Mouse (Mus musculus) hindbrain, embryonic 14.5 days (tissue): ENCODE measurements around the gene Tln2. TPM values are rescaled to one million over a fixed set of nuclear protein-coding genes. Genes with fewer than 3 reads are reported as not detected.

Experiments
- ATAC-seq: fragments of 200-750 bp; cut with Nextera tagmentation; 2 replicates; pipeline ENCODE4 v1.8.0; 2017; ENCODE audit warnings: moderate number of reproducible peaks, mild to moderate bottlenecking, moderate TSS enrichment, moderate library complexity; ENCODE audit not compliant: low FRiP score
- DNase-seq: peaks from one replicate; pipeline ENCODE4 v3.0.0-alpha.2; 2015; ENCODE audit warnings: low spot score
- H3K27ac ChIP-seq: fragments of 300-500 bp; sonication (generic); 2 replicates; pipeline ENCODE4 v1.5.1; 2014; ENCODE audit warnings: mild to moderate bottlenecking, moderate library complexity
- H3K27me3 ChIP-seq: fragments of 300-500 bp; sonication (generic); 2 replicates; pipeline ENCODE4 v1.6.1; 2014; ENCODE audit warnings: mild to moderate bottlenecking, low read length, mixed read lengths; ENCODE audit not compliant: control insufficient read depth, insufficient read depth
- H3K36me3 ChIP-seq: fragments of 300-500 bp; sonication (generic); replicated peaks from 2 replicates; pipeline ENCODE4 v1.6.1; 2014; ENCODE audit not compliant: control insufficient read depth, insufficient read depth
- H3K4me1 ChIP-seq: fragments of 300-500 bp; sonication (generic); replicated peaks from 2 replicates; pipeline ENCODE4 v1.6.1; 2014; ENCODE audit warnings: antibody characterized with exemption, low read length, mixed read lengths; ENCODE audit not compliant: control insufficient read depth, insufficient read depth
- H3K4me2 ChIP-seq: fragments of 300-500 bp; sonication (generic); replicated peaks from 2 replicates; pipeline ENCODE4 v1.6.1; 2014; ENCODE audit warnings: mild to moderate bottlenecking, moderate library complexity
- H3K4me3 ChIP-seq: fragments of 300-500 bp; sonication (generic); replicated peaks from 2 replicates; pipeline ENCODE4 v1.5.1; 2014; ENCODE audit warnings: mild to moderate bottlenecking, low read length
- H3K9ac ChIP-seq: fragments of 300-500 bp; sonication (generic); 2 replicates; pipeline ENCODE4 v1.6.1; 2014
- H3K9me3 ChIP-seq: fragments of 300-500 bp; sonication (generic); 2 replicates; pipeline ENCODE4 v1.6.1; 2016; ENCODE audit warnings: low read length; ENCODE audit not compliant: control insufficient read depth
- WGBS: fragments of 180-500 bp; shearing (Covaris S2); extraction: QIAGEN DNeasy Blood & Tissue Kit; methylation state at CpG from one replicate; pipeline ENCODE4 v1.1.7; 2014; 5-methylcytosine and 5-hydroxymethylcytosine counted together
- polyA plus RNA-seq: library from polyadenylated mRNA; unstranded; fragments of >200 nt; fragmentation: Nextera tagmentation; extraction: Ambion mirVana; gene quantifications from 2 replicates; pipeline ENCODE4 v1.2.1, GENCODE M21; 2014

Tln2 gene
- polyA plus RNA-seq, 1 experiment from 2014 or later = 41.5 TPM

DNA sequence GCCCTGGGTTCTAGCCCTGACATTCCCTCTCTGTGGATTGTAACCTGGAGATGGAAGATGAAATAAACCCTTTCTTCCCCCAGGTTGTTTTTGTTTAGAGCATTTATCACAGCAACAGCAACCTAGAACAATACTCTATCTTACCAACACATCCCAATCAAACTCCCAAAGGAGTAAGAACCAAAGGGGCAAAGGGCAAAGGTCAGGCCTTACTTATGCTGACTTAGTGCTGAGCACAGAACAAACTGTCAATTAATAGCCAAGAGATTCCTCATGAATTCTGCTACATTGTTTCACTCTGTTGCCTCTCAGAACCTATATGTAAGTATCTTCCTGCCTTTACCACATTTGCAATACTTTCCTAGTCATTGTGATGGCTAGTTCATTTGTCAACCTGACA lies 255.5 kb downstream of the Tln2 start:
- ATAC-seq = no peak
- Histone ChIP-seq H3K9me3 (no peaks in the 10 kb centered on the region), H3K4me3 (no peak overlapping the region)

DNA sequence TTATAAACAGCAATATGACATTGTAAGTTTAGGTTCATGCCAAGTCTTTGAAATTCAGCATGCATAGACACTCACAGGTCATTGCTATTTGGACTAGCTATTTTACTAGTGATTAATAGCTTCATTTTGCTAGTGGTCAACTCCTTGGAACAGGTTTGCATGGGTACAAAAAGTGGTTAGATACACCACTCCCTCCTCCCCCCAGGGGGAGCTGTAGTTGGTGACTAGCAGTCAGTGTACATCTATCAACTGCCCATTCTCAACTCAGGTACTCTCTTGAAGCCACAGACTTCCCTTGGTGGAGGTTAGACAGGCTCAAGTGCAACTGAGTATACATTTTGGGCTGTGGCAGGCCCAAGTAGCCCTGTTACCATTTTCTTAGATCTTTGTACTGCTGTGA lies 256.5 kb downstream of the Tln2 start:
- H3K4me3 ChIP-seq = no peak overlapping the region
- no peak for DNase-seq
- no peak overlapping the region for H3K27ac ChIP-seq
- no peaks in the 10 kb centered on the region for H3K36me3 ChIP-seq
- H3K4me2 ChIP-seq = no peak overlapping the region
- no peaks in the 10 kb centered on the region for H3K4me1 ChIP-seq
- no peak overlapping the region for H3K9ac ChIP-seq
- no peaks in the 10 kb centered on the region for H3K9me3 ChIP-seq
- ATAC-seq = no peak
- H3K27me3 ChIP-seq = no peaks in the 10 kb centered on the region

More for the DNA sequence above, 255.5 kb downstream of the Tln2 start:
- Histone ChIP-seq H3K4me2 (no peak overlapping the region), H3K27me3 (no peaks in the 10 kb centered on the region), H3K4me1 (no peaks in the 10 kb centered on the region), H3K36me3 (no peaks in the 10 kb centered on the region), H3K27ac (no peak overlapping the region), H3K9ac (no peak overlapping the region)
- DNase-seq = no peak

DNA sequence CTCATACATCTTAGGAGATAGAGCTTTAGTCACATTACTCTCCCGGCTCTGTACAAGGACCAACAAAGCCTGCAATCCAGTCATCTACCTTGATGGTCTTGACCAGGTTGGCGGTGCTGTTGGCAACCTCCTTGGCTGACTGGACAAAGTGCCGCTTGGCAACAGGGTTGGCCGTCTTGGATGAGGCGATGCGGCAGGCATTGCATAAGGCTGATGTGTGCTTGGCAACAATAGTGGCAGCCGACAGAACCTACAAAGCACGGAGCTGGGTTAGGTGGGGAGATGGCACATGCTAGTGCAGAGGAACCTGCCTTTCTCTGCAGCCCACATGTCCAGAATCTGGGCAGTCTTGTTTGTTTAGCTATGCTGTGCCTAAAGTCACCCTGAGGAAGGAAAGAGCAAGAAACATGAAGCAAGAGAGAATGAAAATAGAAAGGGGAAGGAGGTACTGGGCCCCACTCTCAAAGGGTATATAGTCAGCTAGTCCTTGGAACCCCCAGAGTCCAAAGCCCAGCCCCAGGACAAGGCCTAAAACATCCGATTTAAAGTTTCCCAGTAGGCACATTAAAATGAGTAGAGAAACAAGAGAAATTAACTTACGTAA lies 257.0 kb downstream of the Tln2 start:
- Histone ChIP-seq H3K36me3 (no peaks in the 10 kb centered on the region), H3K27me3 (no peaks in the 10 kb centered on the region), H3K27ac (no peak overlapping the region), H3K4me1 (no peaks in the 10 kb centered on the region), H3K4me3 (no peak overlapping the region), H3K9me3 (no peaks in the 10 kb centered on the region), H3K9ac (no peak overlapping the region), H3K4me2 (no peak overlapping the region)
- no peak for ATAC-seq
- no peak for DNase-seq
- 94% methylated on average over 10 of the region's 10 CpGs for WGBS

DNA sequence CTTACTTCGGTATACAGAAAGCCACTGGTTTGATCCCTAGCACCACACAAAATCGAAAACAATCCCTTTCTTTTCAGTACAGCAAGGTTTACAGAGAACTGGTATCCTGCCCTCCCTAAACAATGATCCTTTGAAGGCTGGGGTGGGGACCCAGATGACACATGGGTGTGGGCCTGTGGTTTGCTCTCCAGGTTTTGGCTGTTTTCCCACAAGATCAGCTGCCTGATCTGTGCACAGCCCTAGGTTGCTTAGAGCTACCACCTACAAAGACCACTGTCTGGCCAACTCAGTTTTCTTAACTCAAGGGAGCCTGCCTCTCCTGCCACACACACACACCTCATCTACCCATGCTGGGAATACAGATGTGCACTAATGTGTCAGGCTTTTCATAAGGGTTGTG lies 257.9 kb downstream of the Tln2 start:
- no peak overlapping the region for H3K27ac ChIP-seq
- DNase-seq (no peak), ATAC-seq (no peak)
- no peaks in the 10 kb centered on the region for H3K27me3 ChIP-seq
- H3K4me1 ChIP-seq = no peaks in the 10 kb centered on the region
- H3K9me3 ChIP-seq = no peaks in the 10 kb centered on the region
- WGBS = 97% methylated on average over 2 of the region's 2 CpGs
- no peak overlapping the region for H3K4me3 ChIP-seq
- no peak overlapping the region for H3K4me2 ChIP-seq
- H3K36me3 ChIP-seq = no peaks in the 10 kb centered on the region
- H3K9ac ChIP-seq = no peak overlapping the region

DNA sequence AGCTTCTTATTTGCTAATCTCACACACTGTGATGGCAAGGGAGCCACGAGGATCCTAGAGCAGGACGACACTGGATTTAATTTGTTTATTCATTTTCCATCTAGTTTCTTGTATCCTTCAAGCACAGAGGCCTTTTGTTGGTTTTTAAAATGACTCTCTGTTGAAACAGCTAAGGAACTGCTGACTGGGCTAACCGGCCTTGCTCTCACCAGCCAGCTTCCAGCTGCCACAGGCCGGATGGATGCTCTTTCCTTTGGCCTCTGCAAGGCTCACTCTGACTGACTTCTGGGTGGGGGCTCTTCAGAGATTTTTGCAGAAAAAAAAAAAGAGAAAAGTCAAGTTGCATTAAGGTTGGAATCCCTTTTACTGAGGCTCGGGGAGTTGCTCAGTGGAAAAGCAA lies 258.7 kb downstream of the Tln2 start:
- no peak overlapping the region for H3K27ac ChIP-seq
- WGBS = 80% methylated on average over 5 of the region's 5 CpGs

DNA sequence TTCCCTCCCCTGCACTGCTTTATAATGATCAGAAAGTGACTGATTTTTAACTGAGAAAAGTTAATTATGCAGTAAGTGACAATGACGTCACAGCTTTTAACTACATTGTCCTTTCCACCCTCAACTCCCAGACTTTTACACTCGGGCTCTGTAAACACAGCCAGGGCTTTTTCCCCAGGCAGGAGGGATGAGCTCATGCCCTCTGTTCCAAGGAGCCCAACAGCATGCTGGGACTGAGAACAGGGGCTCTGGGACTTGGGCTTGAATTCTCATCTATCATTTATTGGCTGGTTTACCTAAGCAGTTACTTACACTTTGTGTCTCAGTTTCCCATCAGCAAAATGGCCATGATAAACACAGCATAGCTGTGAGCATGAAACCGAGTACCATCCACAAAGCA lies 259.2 kb downstream of the Tln2 start:
- H3K4me1 ChIP-seq = no peaks in the 10 kb centered on the region
- H3K36me3 ChIP-seq = no peaks in the 10 kb centered on the region
- H3K27me3 ChIP-seq = no peaks in the 10 kb centered on the region
- no peak overlapping the region for H3K27ac ChIP-seq
- ATAC-seq = no peak
- H3K4me3 ChIP-seq = no peak overlapping the region
- H3K4me2 ChIP-seq = no peak overlapping the region
- no peak for DNase-seq
- H3K9ac ChIP-seq = no peak overlapping the region
- no peaks in the 10 kb centered on the region for H3K9me3 ChIP-seq
- 51% methylated on average over 3 of the region's 3 CpGs for WGBS

More for the DNA sequence above, 258.7 kb downstream of the Tln2 start:
- no peaks in the 10 kb centered on the region for H3K36me3 ChIP-seq
- ATAC-seq (no peak), DNase-seq (no peak)
- H3K4me3 ChIP-seq = no peak overlapping the region
- no peak overlapping the region for H3K9ac ChIP-seq
- H3K27me3 ChIP-seq = no peaks in the 10 kb centered on the region
- no peak overlapping the region for H3K4me2 ChIP-seq
- H3K4me1 ChIP-seq = no peaks in the 10 kb centered on the region
- no peaks in the 10 kb centered on the region for H3K9me3 ChIP-seq

DNA sequence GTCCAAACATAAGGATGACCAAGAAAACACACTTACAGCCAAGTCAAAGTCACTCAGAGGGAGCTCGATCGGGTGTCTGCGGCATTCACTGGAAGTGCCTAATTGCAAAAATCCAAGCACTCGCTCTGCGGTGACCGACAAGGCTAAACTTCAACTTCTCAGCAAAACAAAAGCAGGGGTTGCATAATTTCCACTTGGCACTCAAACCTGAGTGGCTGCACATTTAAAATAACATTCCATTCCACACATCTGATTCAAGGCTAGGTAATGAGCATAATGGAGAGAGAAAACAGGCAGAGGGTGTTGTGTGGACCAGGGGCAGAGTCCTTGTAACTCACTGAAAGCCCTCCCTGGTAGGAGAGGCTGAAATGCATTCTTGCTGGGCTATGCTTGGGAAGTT lies 260.3 kb downstream of the Tln2 start:
- H3K4me3 ChIP-seq = no peak overlapping the region
- no peaks in the 10 kb centered on the region for H3K27me3 ChIP-seq
- no peak for ATAC-seq
- no peak overlapping the region for H3K9ac ChIP-seq
- H3K36me3 ChIP-seq = no peaks in the 10 kb centered on the region
- 90% methylated on average over 6 of the region's 6 CpGs for WGBS
- DNase-seq = no peak
- no peaks in the 10 kb centered on the region for H3K9me3 ChIP-seq
- H3K27ac ChIP-seq = no peak overlapping the region
- H3K4me1 ChIP-seq = no peaks in the 10 kb centered on the region
- no peak overlapping the region for H3K4me2 ChIP-seq

DNA sequence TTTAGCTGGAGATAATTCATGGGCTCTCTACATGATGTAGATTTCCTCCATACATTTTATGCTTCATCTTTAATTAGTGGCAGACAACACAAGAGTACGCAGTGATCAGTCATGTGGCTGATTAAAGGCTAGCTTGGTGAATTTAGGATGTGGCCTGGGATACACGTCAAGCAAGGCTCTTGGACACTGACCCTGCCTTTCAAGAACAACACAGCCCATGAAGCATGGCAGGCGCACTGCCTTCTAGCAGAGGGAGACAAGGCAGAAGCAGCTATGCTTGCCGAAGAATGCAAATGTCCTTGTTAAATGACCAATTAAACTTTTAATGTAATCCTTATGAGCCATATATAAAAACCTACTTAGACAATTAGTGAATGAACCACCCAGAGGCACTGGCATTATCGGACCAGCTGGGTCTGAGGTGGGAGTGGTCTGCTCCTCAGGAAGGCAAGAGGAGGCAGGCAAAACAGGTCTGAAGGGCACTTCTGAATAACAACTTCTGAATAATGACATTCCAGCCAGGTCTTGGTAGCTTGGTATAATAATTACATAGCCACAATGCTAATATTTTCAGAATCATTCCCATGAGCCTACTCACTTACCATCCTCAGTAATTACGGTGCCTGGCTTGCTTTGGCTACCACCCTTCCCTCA lies 262.1 kb downstream of the Tln2 start:
- no peak overlapping the region for H3K4me2 ChIP-seq
- no peak for ATAC-seq
- H3K4me3 ChIP-seq = no peak overlapping the region
- no peak overlapping the region for H3K9ac ChIP-seq
- H3K4me1 ChIP-seq = no peaks in the 10 kb centered on the region
- no peak overlapping the region for H3K27ac ChIP-seq
- H3K9me3 ChIP-seq = no peaks in the 10 kb centered on the region
- WGBS = 79% methylated on average over 6 of the region's 6 CpGs
- no peaks in the 10 kb centered on the region for H3K27me3 ChIP-seq
- no peak for DNase-seq
- H3K36me3 ChIP-seq = no peaks in the 10 kb centered on the region

DNA sequence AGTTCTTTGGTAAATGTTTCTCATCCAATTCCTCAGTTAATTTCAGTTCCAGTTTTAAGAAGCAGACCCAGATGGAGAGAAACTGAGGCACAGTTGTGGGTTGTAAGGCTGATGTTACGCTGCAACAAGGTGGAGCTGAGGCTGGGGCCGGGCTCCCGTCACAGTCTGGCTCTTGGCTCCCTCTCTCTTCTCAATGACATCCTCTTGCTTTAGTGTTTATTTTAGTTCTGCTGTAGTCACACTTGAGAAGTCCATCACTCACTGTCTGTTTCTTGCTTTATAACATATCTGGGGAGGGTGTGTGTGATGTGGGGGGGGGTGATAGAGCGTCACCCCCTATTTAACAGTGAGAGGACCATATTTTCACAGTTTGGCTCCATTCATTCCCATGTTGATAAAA lies 272.0 kb downstream of the Tln2 start:
- DNase-seq = no peak
- no peaks in the 10 kb centered on the region for H3K4me1 ChIP-seq
- ATAC-seq = no peak
- H3K4me2 ChIP-seq = no peak overlapping the region
- H3K27me3 ChIP-seq = no peaks in the 10 kb centered on the region
- no peak overlapping the region for H3K9ac ChIP-seq
- H3K9me3 ChIP-seq = no peaks in the 10 kb centered on the region
- H3K27ac ChIP-seq = no peak overlapping the region
- H3K36me3 ChIP-seq = 0 out of 2 replicates have a peak, but pooled peaks cover 6% of the 10 kb centered on the region
- H3K4me3 ChIP-seq = no peak overlapping the region
- WGBS = 67% methylated on average over 4 of the region's 4 CpGs

DNA sequence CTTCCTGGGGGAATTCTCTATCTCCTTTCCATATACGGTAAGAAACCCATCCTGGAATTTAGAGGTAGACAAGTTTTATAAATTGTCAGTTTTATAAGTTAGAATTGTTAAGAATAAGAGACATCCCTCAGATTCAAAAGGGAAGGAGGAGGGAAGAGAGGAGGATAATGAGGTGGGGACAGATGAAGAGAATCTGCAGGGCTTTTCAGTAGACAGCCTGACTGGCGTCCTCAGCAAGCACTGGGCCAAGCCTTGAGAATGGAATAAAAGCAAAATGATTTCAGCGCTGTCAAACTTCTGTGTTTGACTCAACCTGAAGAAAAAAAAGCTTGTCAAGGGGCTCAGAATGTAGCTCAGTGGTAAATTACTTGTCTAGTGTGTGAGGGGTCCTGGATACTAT lies 272.7 kb downstream of the Tln2 start:
- WGBS = 90% methylated on average over 3 of the region's 3 CpGs
- H3K9me3 ChIP-seq = no peaks in the 10 kb centered on the region
- no peak for DNase-seq
- no peak overlapping the region for H3K4me2 ChIP-seq
- H3K27me3 ChIP-seq = no peaks in the 10 kb centered on the region
- no peaks in the 10 kb centered on the region for H3K4me1 ChIP-seq
- H3K27ac ChIP-seq = no peak overlapping the region
- no peak overlapping the region for H3K9ac ChIP-seq
- H3K36me3 ChIP-seq = 0 out of 2 replicates have a peak, but pooled peaks cover 6% of the 10 kb centered on the region
- no peak overlapping the region for H3K4me3 ChIP-seq
- ATAC-seq = no peak
